Mouse (Mus musculus): ENCODE results near the gene A730061H03Rik. TPM values are rescaled to one million over a fixed set of nuclear protein-coding genes. Genes with fewer than 3 reads are reported as not detected.

Gene A730061H03Rik
- 1.9 TPM for polyA plus RNA-seq (2014; fragmentation: Illumina TruSeq; extraction: RNeasy Lipid Tissue Mini Kit (QIAGEN cat#74804); ENCODE audit: low read depth, low replicate concordance)

GRCm38 (mm10) chr14:55560202-55561073 lies at the start of gene A730061H03Rik:
Gene A730061H03Rik (minus strand): TSS chr14:55560406.

GRCm38 (mm10) chr14:55603271-55603632 lies 43.0 kb upstream of the A730061H03Rik start, which contains the start of gene Irf9:
Gene Irf9 (plus strand): TSS chr14:55603571.

GRCm38 (mm10) chr14:55591331-55591891 lies 31.2 kb upstream of the A730061H03Rik start, which contains the start of gene Rnf31:
Gene Rnf31 (plus strand): TSS chr14:55591708.

GRCm38 (mm10) chr14:55590748-55591330 lies 30.6 kb upstream of the A730061H03Rik start, which contains the start of gene Psme2:
Gene Psme2 (minus strand): TSS chr14:55591113.

GRCm38 (mm10) chr14:55584702-55585565 lies 24.7 kb upstream of the A730061H03Rik start, which contains the start of gene Emc9:
Gene Emc9 (minus strand): TSS chr14:55585302.

GRCm38 (mm10) chr14:55577871-55578667 lies 17.9 kb upstream of the A730061H03Rik start, which contains the start of gene Psme1:
Gene Psme1 (plus strand): TSS chr14:55578123.

GRCm38 (mm10) chr14:55575302-55575701 lies 15.1 kb upstream of the A730061H03Rik start, which contains the start of gene Fitm1:
Gene Fitm1 (plus strand): TSS chr14:55575617.

GRCm38 (mm10) chr14:55559799-55560201 lies 406 bp downstream of the A730061H03Rik start, which contains the start of gene Dcaf11:
Gene Dcaf11 (plus strand): TSS chr14:55560006.

GRCm38 (mm10) chr14:55540067-55540786 lies 20.0 kb downstream of the A730061H03Rik start, which contains the start of gene Pck2:
Gene Pck2 (plus strand): TSS chr14:55540266.

GRCm38 (mm10) chr14:55524785-55525184 lies 35.4 kb downstream of the A730061H03Rik start, which contains the start of gene Nrl:
Gene Nrl (minus strand): TSS chr14:55524981.

GRCm38 (mm10) chr14:55510125-55510731 lies 50.0 kb downstream of the A730061H03Rik start, which contains the start of gene Cpne6:
Gene Cpne6 (plus strand): TSS chr14:55510445.

Other genes with a start within 250 kb of the A730061H03Rik start
- 82.3 TPM for gene Dhrs4, start 81.6 kb downstream of the A730061H03Rik start, polyA plus RNA-seq (2014; fragmentation: Illumina TruSeq; extraction: RNeasy Lipid Tissue Mini Kit (QIAGEN cat#74804); ENCODE audit: low read depth, low replicate concordance)
- 0.93 TPM for gene Carmil3, start 69.8 kb downstream of the A730061H03Rik start, polyA plus RNA-seq (2014; fragmentation: Illumina TruSeq; extraction: RNeasy Lipid Tissue Mini Kit (QIAGEN cat#74804); ENCODE audit: low read depth, low replicate concordance)
- gene Cpne6, start 50.0 kb downstream of the A730061H03Rik start, polyA plus RNA-seq (2014; fragmentation: Illumina TruSeq; extraction: RNeasy Lipid Tissue Mini Kit (QIAGEN cat#74804); ENCODE audit: low read depth, low replicate concordance), result not detected
- gene Nrl, start 35.4 kb downstream of the A730061H03Rik start, polyA plus RNA-seq (2014; fragmentation: Illumina TruSeq; extraction: RNeasy Lipid Tissue Mini Kit (QIAGEN cat#74804); ENCODE audit: low read depth, low replicate concordance), result not detected
- 33.9 TPM for gene Pck2, start 20.1 kb downstream of the A730061H03Rik start, polyA plus RNA-seq (2014; fragmentation: Illumina TruSeq; extraction: RNeasy Lipid Tissue Mini Kit (QIAGEN cat#74804); ENCODE audit: low read depth, low replicate concordance)
- 139 TPM for gene Dcaf11, start 400 bp downstream of the A730061H03Rik start, polyA plus RNA-seq (2014; fragmentation: Illumina TruSeq; extraction: RNeasy Lipid Tissue Mini Kit (QIAGEN cat#74804); ENCODE audit: low read depth, low replicate concordance)
- gene Fitm1, start 15.2 kb upstream of the A730061H03Rik start, polyA plus RNA-seq (2014; fragmentation: Illumina TruSeq; extraction: RNeasy Lipid Tissue Mini Kit (QIAGEN cat#74804); ENCODE audit: low read depth, low replicate concordance), result 0.46 TPM
- gene Psme1, start 17.7 kb upstream of the A730061H03Rik start, polyA plus RNA-seq (2014; fragmentation: Illumina TruSeq; extraction: RNeasy Lipid Tissue Mini Kit (QIAGEN cat#74804); ENCODE audit: low read depth, low replicate concordance), result 110 TPM
- gene Emc9, start 24.9 kb upstream of the A730061H03Rik start, polyA plus RNA-seq (2014; fragmentation: Illumina TruSeq; extraction: RNeasy Lipid Tissue Mini Kit (QIAGEN cat#74804); ENCODE audit: low read depth, low replicate concordance), result 40.1 TPM
- 153 TPM for gene Psme2, start 30.7 kb upstream of the A730061H03Rik start, polyA plus RNA-seq (2014; fragmentation: Illumina TruSeq; extraction: RNeasy Lipid Tissue Mini Kit (QIAGEN cat#74804); ENCODE audit: low read depth, low replicate concordance)
- 20.2 TPM for gene Rnf31, start 31.3 kb upstream of the A730061H03Rik start, polyA plus RNA-seq (2014; fragmentation: Illumina TruSeq; extraction: RNeasy Lipid Tissue Mini Kit (QIAGEN cat#74804); ENCODE audit: low read depth, low replicate concordance)
- gene Irf9, start 43.2 kb upstream of the A730061H03Rik start, polyA plus RNA-seq (2014; fragmentation: Illumina TruSeq; extraction: RNeasy Lipid Tissue Mini Kit (QIAGEN cat#74804); ENCODE audit: low read depth, low replicate concordance), result 46.8 TPM
- gene Rec8, start 57.6 kb upstream of the A730061H03Rik start, polyA plus RNA-seq (2014; fragmentation: Illumina TruSeq; extraction: RNeasy Lipid Tissue Mini Kit (QIAGEN cat#74804); ENCODE audit: low read depth, low replicate concordance), result 25.8 TPM
- gene Ipo4, start 75.6 kb upstream of the A730061H03Rik start, polyA plus RNA-seq (2014; fragmentation: Illumina TruSeq; extraction: RNeasy Lipid Tissue Mini Kit (QIAGEN cat#74804); ENCODE audit: low read depth, low replicate concordance), result 45.8 TPM
- gene Gm49378, start 77.5 kb upstream of the A730061H03Rik start, polyA plus RNA-seq (2014; fragmentation: Illumina TruSeq; extraction: RNeasy Lipid Tissue Mini Kit (QIAGEN cat#74804); ENCODE audit: low read depth, low replicate concordance), result 0.86 TPM
- 96.9 TPM for gene Tm9sf1, start 83.4 kb upstream of the A730061H03Rik start, polyA plus RNA-seq (2014; fragmentation: Illumina TruSeq; extraction: RNeasy Lipid Tissue Mini Kit (QIAGEN cat#74804); ENCODE audit: low read depth, low replicate concordance)
- 5.4 TPM for gene Tssk4, start 89.8 kb upstream of the A730061H03Rik start, polyA plus RNA-seq (2014; fragmentation: Illumina TruSeq; extraction: RNeasy Lipid Tissue Mini Kit (QIAGEN cat#74804); ENCODE audit: low read depth, low replicate concordance)
- gene Mdp1, start 100.1 kb upstream of the A730061H03Rik start, polyA plus RNA-seq (2014; fragmentation: Illumina TruSeq; extraction: RNeasy Lipid Tissue Mini Kit (QIAGEN cat#74804); ENCODE audit: low read depth, low replicate concordance), result 46.3 TPM
- 25.4 TPM for gene Gmpr2, start 111.5 kb upstream of the A730061H03Rik start, polyA plus RNA-seq (2014; fragmentation: Illumina TruSeq; extraction: RNeasy Lipid Tissue Mini Kit (QIAGEN cat#74804); ENCODE audit: low read depth, low replicate concordance)
- gene Nedd8, start 111.7 kb upstream of the A730061H03Rik start, polyA plus RNA-seq (2014; fragmentation: Illumina TruSeq; extraction: RNeasy Lipid Tissue Mini Kit (QIAGEN cat#74804); ENCODE audit: low read depth, low replicate concordance), result 186 TPM
- 14.4 TPM for gene Tinf2, start 121.4 kb upstream of the A730061H03Rik start, polyA plus RNA-seq (2014; fragmentation: Illumina TruSeq; extraction: RNeasy Lipid Tissue Mini Kit (QIAGEN cat#74804); ENCODE audit: low read depth, low replicate concordance)
- 2.5 TPM for gene Tgm1, start 153.5 kb upstream of the A730061H03Rik start, polyA plus RNA-seq (2014; fragmentation: Illumina TruSeq; extraction: RNeasy Lipid Tissue Mini Kit (QIAGEN cat#74804); ENCODE audit: low read depth, low replicate concordance)
- gene Rabggta, start 161.9 kb upstream of the A730061H03Rik start, polyA plus RNA-seq (2014; fragmentation: Illumina TruSeq; extraction: RNeasy Lipid Tissue Mini Kit (QIAGEN cat#74804); ENCODE audit: low read depth, low replicate concordance), result 28.8 TPM
- 77.8 TPM for gene Dhrs1, start 185.3 kb upstream of the A730061H03Rik start, polyA plus RNA-seq (2014; fragmentation: Illumina TruSeq; extraction: RNeasy Lipid Tissue Mini Kit (QIAGEN cat#74804); ENCODE audit: low read depth, low replicate concordance)
- 15.5 TPM for gene Nop9, start 185.3 kb upstream of the A730061H03Rik start, polyA plus RNA-seq (2014; fragmentation: Illumina TruSeq; extraction: RNeasy Lipid Tissue Mini Kit (QIAGEN cat#74804); ENCODE audit: low read depth, low replicate concordance)
- 5.3 TPM for gene Cideb, start 198.1 kb upstream of the A730061H03Rik start, polyA plus RNA-seq (2014; fragmentation: Illumina TruSeq; extraction: RNeasy Lipid Tissue Mini Kit (QIAGEN cat#74804); ENCODE audit: low read depth, low replicate concordance)
- gene Ltb4r2, start 201.0 kb upstream of the A730061H03Rik start, polyA plus RNA-seq (2014; fragmentation: Illumina TruSeq; extraction: RNeasy Lipid Tissue Mini Kit (QIAGEN cat#74804); ENCODE audit: low read depth, low replicate concordance), result 0.77 TPM
- gene Ltb4r1, start 205.6 kb upstream of the A730061H03Rik start, polyA plus RNA-seq (2014; fragmentation: Illumina TruSeq; extraction: RNeasy Lipid Tissue Mini Kit (QIAGEN cat#74804); ENCODE audit: low read depth, low replicate concordance), result 2.9 TPM
- 9.6 TPM for gene Adcy4, start 223.7 kb upstream of the A730061H03Rik start, polyA plus RNA-seq (2014; fragmentation: Illumina TruSeq; extraction: RNeasy Lipid Tissue Mini Kit (QIAGEN cat#74804); ENCODE audit: low read depth, low replicate concordance)
- gene Ripk3, start 228.5 kb upstream of the A730061H03Rik start, polyA plus RNA-seq (2014; fragmentation: Illumina TruSeq; extraction: RNeasy Lipid Tissue Mini Kit (QIAGEN cat#74804); ENCODE audit: low read depth, low replicate concordance), result 3.7 TPM